ENCODE assay signal across 31 mouse cellular contexts in genomic region chr19:28505376-28505775, GRCm38 (mm10).
"Had no signal": no experiment of that assay in that cellular context is flagged by ENCODE, and none has a peak within 500 bp of the region (broad histone marks: within the 10 kb centered on the region; RNA-seq: fewer than 3 reads in every experiment).

No protein-coding gene starts in this region.

- H3K9ac ChIP-seq: heart, embryonic 12.5 days; heart, embryonic 13.5 days; heart, embryonic 15.5 days; hindbrain, embryonic 12.5 days; hindbrain, embryonic 13.5 days; hindbrain, embryonic 14.5 days; hindbrain, embryonic 15.5 days; intestine, embryonic 15.5 days had no signal

- DNase-seq: heart, adult 2 months; heart, postnatal 10 days; heart, postnatal 14 days; heart, postnatal 36 days; heart, postnatal 4 days; kidney, adult 18-20 months; kidney, adult 8-10 months; kidney, adult 9 months; kidney, postnatal 10 days; kidney, postnatal 14 days; kidney, postnatal 25 days; kidney, postnatal 36 days; layer of hippocampus, adult 9-11 months; layer of hippocampus, postnatal 36 days had no signal

- H3K4me2 ChIP-seq: heart, embryonic 11.5 days; heart, embryonic 12.5 days; heart, embryonic 13.5 days; heart, embryonic 15.5 days; hindbrain, embryonic 12.5 days; hindbrain, embryonic 13.5 days; hindbrain, embryonic 14.5 days; hindbrain, embryonic 15.5 days; intestine, embryonic 15.5 days had no signal

- H3K4me3 ChIP-seq: heart, adult 2 months; heart, embryonic 12.5 days; heart, embryonic 13.5 days; heart, embryonic 15.5 days; hindbrain, embryonic 10.5 days; hindbrain, embryonic 12.5 days; hindbrain, embryonic 13.5 days; hindbrain, embryonic 15.5 days; intestine, embryonic 15.5 days; left cerebral cortex, adult 2 months had no signal

- H3K9me3 ChIP-seq: heart, embryonic 13.5 days; heart, embryonic 15.5 days; hindbrain, embryonic 10.5 days; hindbrain, embryonic 12.5 days; hindbrain, embryonic 13.5 days; hindbrain, embryonic 15.5 days; intestine, embryonic 15.5 days had no signal

- H3K27me3 ChIP-seq: heart, embryonic 12.5 days; heart, embryonic 13.5 days; heart, embryonic 15.5 days; hindbrain, embryonic 12.5 days; hindbrain, embryonic 13.5 days; hindbrain, embryonic 15.5 days; intestine, embryonic 15.5 days had no signal

- H3K36me3 ChIP-seq: heart, embryonic 12.5 days; heart, embryonic 13.5 days; heart, embryonic 15.5 days; hindbrain, embryonic 10.5 days; hindbrain, embryonic 12.5 days; hindbrain, embryonic 13.5 days; hindbrain, embryonic 15.5 days; intestine, embryonic 15.5 days had no signal

- ATAC-seq: hindbrain, embryonic 16.5 days; hindbrain, postnatal 0 days; inflammation-experienced regulatory T-cells, adult 6 months; intestine, embryonic 15.5 days; intestine, embryonic 16.5 days; intestine, postnatal 0 days had no signal

- H3K4me1 ChIP-seq: hindbrain, embryonic 12.5 days; hindbrain, embryonic 13.5 days; hindbrain, embryonic 15.5 days had no signal

- H3K27ac ChIP-seq: heart, adult 2 months; heart, embryonic 13.5 days; heart, embryonic 15.5 days; hindbrain, embryonic 10.5 days; hindbrain, embryonic 12.5 days; hindbrain, embryonic 13.5 days; hindbrain, embryonic 14.5 days; hindbrain, embryonic 15.5 days; hindbrain, postnatal 0 days; intestine, embryonic 15.5 days; kidney, postnatal 0 days; left cerebral cortex, adult 2 months had no signal
